Mouse (Mus musculus) lung, postnatal 0 days (tissue): Measurements from ENCODE around the gene Vrk1.

Experiments used
- CTCF ChIP-seq: IDR thresholded peaks from 2 replicates; pipeline ENCODE4 v1.5.1; 2016; ENCODE audit warnings: antibody characterized with exemption, mild to moderate bottlenecking
- EP300 ChIP-seq: IDR thresholded peaks from 2 replicates; pipeline ENCODE4 v1.6.1; 2016; ENCODE audit warnings: antibody characterized with exemption, mild to moderate bottlenecking, control low read depth

- TF ChIP-seq CTCF (no peak), EP300 (no peak)
Observed at GRCm38 (mm10) chr12:106026385-106027134, 16.5 kb downstream of the Vrk1 start.
